Mouse (Mus musculus) liver, embryonic 12.5 days (tissue): ENCODE data around the gene Ptchd3. TPM values are rescaled to one million over a fixed set of nuclear protein-coding genes. Genes with fewer than 3 reads are reported as not detected.

Experiments used
- ATAC-seq: fragments of 200-750 bp; cut with Nextera tagmentation; 2 replicates; pipeline ENCODE4 v1.8.0; 2017; ENCODE audit warnings: moderate number of reproducible peaks, mild to moderate bottlenecking, moderate library complexity
- H3K27ac ChIP-seq: fragments of 300-500 bp; sonication (generic); 2 replicates; pipeline ENCODE4 v1.5.1; 2016; ENCODE audit warnings: mild to moderate bottlenecking
- H3K27me3 ChIP-seq: fragments of 300-500 bp; sonication (generic); replicated peaks from 2 replicates; pipeline ENCODE4 v1.6.1; 2016; ENCODE audit warnings: mild to moderate bottlenecking, moderate library complexity
- H3K36me3 ChIP-seq: fragments of 300-500 bp; sonication (generic); 2 replicates; pipeline ENCODE4 v1.6.1; 2016; ENCODE audit warnings: mild to moderate bottlenecking, moderate library complexity
- H3K4me1 ChIP-seq: fragments of 300-500 bp; sonication (generic); 2 replicates; pipeline ENCODE4 v1.6.1; 2016
- H3K4me2 ChIP-seq: fragments of 300-500 bp; sonication (generic); 2 replicates; pipeline ENCODE4 v1.6.1; 2016; ENCODE audit warnings: mild to moderate bottlenecking, moderate library complexity
- H3K4me3 ChIP-seq: fragments of 300-500 bp; sonication (generic); 2 replicates; pipeline ENCODE4 v1.5.1; 2016; ENCODE audit warnings: mild to moderate bottlenecking, moderate library complexity
- H3K9ac ChIP-seq: fragments of 300-500 bp; sonication (generic); 2 replicates; pipeline ENCODE4 v1.6.1; 2016; ENCODE audit warnings: mild to moderate bottlenecking, moderate library complexity
- H3K9me3 ChIP-seq: fragments of 300-500 bp; sonication (generic); replicated peaks from 2 replicates; pipeline ENCODE4 v1.6.1; 2016; ENCODE audit warnings: mild to moderate bottlenecking, moderate library complexity
- WGBS: fragments of 180-500 bp; shearing (Covaris S2); methylation state at CpG from one replicate; pipeline ENCODE4 v1.1.7; 2016; ENCODE audit not compliant: insufficient replicate concordance; 5-methylcytosine and 5-hydroxymethylcytosine counted together
- polyA plus RNA-seq: library from polyadenylated mRNA; unstranded; fragments of >200 nt; fragmentation: Nextera tagmentation; extraction: Ambion mirVana; gene quantifications from 2 replicates; pipeline ENCODE4 v1.2.1, GENCODE M21; 2016

The Ptchd3 gene
- polyA plus RNA-seq, 1 experiment from 2014 or later = not detected

GRCm38 (mm10) chr11:121799746-121800299 is 30.2 kb upstream of the Ptchd3 start:
- no peak for ATAC-seq

DNA sequence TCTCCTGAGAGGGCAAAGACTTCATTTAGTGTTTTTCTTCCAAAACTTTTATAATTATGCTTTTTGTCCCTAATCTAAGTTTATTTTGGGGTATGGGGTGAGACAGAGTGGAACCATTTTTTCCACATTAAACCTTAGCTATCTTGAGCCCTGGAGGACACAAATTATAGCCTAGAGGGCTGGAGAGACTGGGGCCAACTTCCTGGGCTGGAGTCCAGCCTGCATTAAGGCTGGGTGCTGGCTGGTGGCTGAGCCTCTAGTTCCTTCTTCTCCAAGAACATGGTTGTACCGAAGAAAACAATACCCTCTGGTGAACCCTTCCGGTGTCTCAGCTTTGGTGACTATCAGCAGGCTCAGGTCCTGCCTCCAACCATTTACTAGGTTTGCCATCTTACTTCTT is 27.3 kb upstream of the Ptchd3 start:
- Histone ChIP-seq H3K27me3 (peaks cover 34% of the 10 kb centered on the region), H3K9me3 (no peaks in the 10 kb centered on the region), H3K4me2 (no peak overlapping the region), H3K9ac (no peak overlapping the region), H3K27ac (no peak overlapping the region), H3K4me1 (no peaks in the 10 kb centered on the region), H3K36me3 (no peaks in the 10 kb centered on the region), H3K4me3 (no peak overlapping the region)
- WGBS = 55% methylated on average over 2 of the region's 2 CpGs
- no peak for ATAC-seq

More at GRCm38 (mm10) chr11:121799746-121800299, 30.2 kb upstream of the Ptchd3 start:
- Histone ChIP-seq H3K9me3 (no peaks in the 10 kb centered on the region), H3K4me1 (no peaks in the 10 kb centered on the region), H3K27ac (no peak overlapping the region), H3K36me3 (no peaks in the 10 kb centered on the region), H3K4me2 (no peak overlapping the region), H3K4me3 (no peak overlapping the region), H3K27me3 (peaks cover 35% of the 10 kb centered on the region), H3K9ac (no peak overlapping the region)
- WGBS = 46% methylated on average over 4 of the region's 4 CpGs

- ATAC-seq = no peak
- H3K9me3 ChIP-seq = no peaks in the 10 kb centered on the region
- 65% methylated on average over 5 of the region's 5 CpGs for WGBS
- H3K27ac ChIP-seq = no peak overlapping the region
- peaks cover 24% of the 10 kb centered on the region for H3K27me3 ChIP-seq
- H3K9ac ChIP-seq = no peak overlapping the region
- no peaks in the 10 kb centered on the region for H3K4me1 ChIP-seq
- H3K36me3 ChIP-seq = no peaks in the 10 kb centered on the region
- no peak overlapping the region for H3K4me3 ChIP-seq
- no peak overlapping the region for H3K4me2 ChIP-seq
Observed at GRCm38 (mm10) chr11:121804258-121805027, 25.6 kb upstream of the Ptchd3 start.

- 5% methylated on average over 4 of the region's 4 CpGs for WGBS
- Histone ChIP-seq H3K9me3 (no peaks in the 10 kb centered on the region), H3K4me1 (no peaks in the 10 kb centered on the region)
Observed at GRCm38 (mm10) chr11:121808204-121808852, 21.7 kb upstream of the Ptchd3 start.

GRCm38 (mm10) chr11:121808866-121809265 is 21.2 kb upstream of the Ptchd3 start:
- H3K27me3 ChIP-seq = peaks cover 26% of the 10 kb centered on the region
- H3K36me3 ChIP-seq = no peaks in the 10 kb centered on the region
- no peaks in the 10 kb centered on the region for H3K9me3 ChIP-seq
- no peak overlapping the region for H3K9ac ChIP-seq
- H3K4me3 ChIP-seq = no peak overlapping the region
- no peak overlapping the region for H3K4me2 ChIP-seq
- 44% methylated on average over 1 of the region's 1 CpGs for WGBS
- no peak for ATAC-seq
- no peaks in the 10 kb centered on the region for H3K4me1 ChIP-seq
- no peak overlapping the region for H3K27ac ChIP-seq

More at GRCm38 (mm10) chr11:121808204-121808852, 21.7 kb upstream of the Ptchd3 start:
- H3K36me3 ChIP-seq = no peaks in the 10 kb centered on the region
- H3K27ac ChIP-seq = no peak overlapping the region
- peaks cover 26% of the 10 kb centered on the region for H3K27me3 ChIP-seq
- ATAC-seq = no peak
- no peak overlapping the region for H3K4me2 ChIP-seq
- no peak overlapping the region for H3K4me3 ChIP-seq
- H3K9ac ChIP-seq = no peak overlapping the region

DNA sequence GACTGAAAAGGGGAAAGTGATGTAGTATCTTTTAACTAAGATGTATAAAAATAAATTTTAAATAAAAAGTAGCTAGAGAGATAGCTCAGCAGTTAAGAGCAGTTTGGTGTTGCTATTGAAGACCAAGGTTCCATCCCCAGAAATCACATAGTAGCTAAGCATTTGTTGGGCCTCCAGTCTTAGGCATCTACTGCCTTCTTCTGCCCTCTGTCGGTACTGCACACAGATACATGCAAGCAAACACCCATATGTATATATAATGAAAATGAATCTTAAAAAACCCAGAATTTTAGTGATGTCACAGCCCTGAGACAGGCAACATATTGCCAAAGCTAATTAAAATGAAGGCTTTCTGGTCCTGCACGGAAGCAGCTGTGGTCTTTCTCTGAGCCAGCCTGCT is 15.9 kb downstream of the Ptchd3 start:
- Histone ChIP-seq H3K4me3 (no peak overlapping the region), H3K27ac (no peak overlapping the region), H3K36me3 (no peaks in the 10 kb centered on the region), H3K4me1 (peaks cover 3% of the 10 kb centered on the region; the same call in 1 of the 2 replicates), H3K4me2 (no peak overlapping the region), H3K9ac (no peak overlapping the region), H3K27me3 (no peaks in the 10 kb centered on the region), H3K9me3 (no peaks in the 10 kb centered on the region)
- 35% methylated on average over 2 of the region's 2 CpGs for WGBS
- no peak for ATAC-seq

GRCm38 (mm10) chr11:121847790-121848299 is 17.8 kb downstream of the Ptchd3 start:
- Histone ChIP-seq H3K4me2 (peak overlapping the region; percentile 65), H3K36me3 (no peaks in the 10 kb centered on the region), H3K27me3 (no peaks in the 10 kb centered on the region), H3K9me3 (no peaks in the 10 kb centered on the region), H3K4me3 (peak overlapping the region; percentile 44), H3K4me1 (peaks cover 3% of the 10 kb centered on the region; the same call in 1 of the 2 replicates), H3K27ac (no peak overlapping the region), H3K9ac (no peak overlapping the region)
- under 1% methylated on average over 11 of the region's 11 CpGs for WGBS
- ATAC-seq = peak; percentile 94

Other genes with a start within 250 kb of the Ptchd3 start
- gene B3gntl1, start 157.1 kb upstream of the Ptchd3 start, polyA plus RNA-seq = 2.5 and 2.9 TPM in 2 replicates
- gene Metrnl, start 128.7 kb upstream of the Ptchd3 start, polyA plus RNA-seq = 3.7 and 4.8 TPM in 2 replicates